Mouse (Mus musculus): ENCODE data around the gene Rev1. TPM values are rescaled to one million over a fixed set of nuclear protein-coding genes. Genes with fewer than 3 reads are reported as not detected.

The Rev1 gene
- polyA plus RNA-seq, 1 experiment = 41.6 TPM

GRCm38 (mm10) chr1:38140911-38141310, 11.3 kb upstream of the Rev1 start:
- Histone ChIP-seq H3K27ac (ENCODE audit: insufficient read depth, low read length) (no peak overlapping the region), H3K27me3 (ENCODE audit: control insufficient read depth, insufficient read depth, low read length) (no peaks in the 10 kb centered on the region), H3K4me1 (ENCODE audit: control insufficient read depth, insufficient read depth, low read length) (no peaks in the 10 kb centered on the region), H3K4me3 (replicated peaks; ENCODE audit: insufficient read depth, low read depth, low read length) (no peak overlapping the region)
- 76% methylated on average over 2 of the region's 2 CpGs for WGBS
- TF ChIP-seq CTCF (IDR thresholded peaks at IDR 0.05; ENCODE audit: borderline replicate concordance, insufficient read depth, low read depth, low read length) (no peak), POLR2A (IDR thresholded peaks at IDR 0.05; ENCODE audit: borderline replicate concordance, insufficient read depth, low read length) (no peak)
- no peak for DNase-seq

DNA sequence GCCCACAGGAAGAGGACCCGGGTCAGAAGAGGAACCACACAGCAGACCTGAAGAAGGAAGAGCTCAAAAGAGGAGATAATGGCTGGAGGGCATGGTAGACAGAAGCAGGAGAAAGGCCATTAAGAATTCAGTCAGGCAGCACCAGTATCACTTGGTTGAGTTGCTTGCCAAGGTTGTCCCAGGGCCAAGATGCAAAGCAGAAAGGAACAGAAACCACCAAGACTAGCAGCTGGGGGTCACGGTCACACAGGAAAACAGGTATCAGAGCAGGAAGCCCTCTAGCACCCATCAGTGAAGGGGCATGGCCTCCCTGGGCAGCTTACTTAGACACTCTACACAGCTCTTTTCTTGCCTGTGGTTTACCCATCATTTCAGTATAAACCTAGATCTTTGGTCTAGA, 9.8 kb upstream of the Rev1 start:
- H3K27ac ChIP-seq (ENCODE audit: insufficient read depth, low read length) = no peak overlapping the region
- no peak for DNase-seq
- no peak overlapping the region for H3K4me3 ChIP-seq (replicated peaks; ENCODE audit: insufficient read depth, low read depth, low read length)
- no peaks in the 10 kb centered on the region for H3K4me1 ChIP-seq (ENCODE audit: control insufficient read depth, insufficient read depth, low read length)
- no peaks in the 10 kb centered on the region for H3K27me3 ChIP-seq (ENCODE audit: control insufficient read depth, insufficient read depth, low read length)
- 60% methylated on average over 2 of the region's 2 CpGs for WGBS
- no peak for TF ChIP-seq CTCF (IDR thresholded peaks at IDR 0.05; ENCODE audit: borderline replicate concordance, insufficient read depth, low read depth, low read length)
- no peak for TF ChIP-seq POLR2A (IDR thresholded peaks at IDR 0.05; ENCODE audit: borderline replicate concordance, insufficient read depth, low read length)

DNA sequence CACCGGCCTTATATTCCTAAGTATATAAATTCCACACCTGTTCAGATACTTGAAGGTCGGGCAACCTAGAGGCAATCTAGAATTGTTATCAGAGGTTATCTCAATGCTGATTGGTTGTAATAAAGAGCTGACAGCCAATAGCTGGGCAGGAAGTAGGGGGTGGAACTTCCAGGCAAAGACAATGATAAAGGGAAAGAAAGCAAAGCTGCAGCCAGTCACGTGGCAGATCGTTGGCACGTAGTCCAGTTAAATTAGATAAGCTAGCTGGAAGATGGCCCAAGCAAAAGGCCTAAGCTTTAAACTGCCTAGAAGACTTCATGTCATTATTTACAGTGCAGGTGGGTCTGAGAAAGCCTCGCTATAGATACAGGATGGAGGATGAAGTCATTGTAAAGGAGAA, 3.3 kb upstream of the Rev1 start:
- DNase-seq = no peak
- Histone ChIP-seq H3K27ac (ENCODE audit: insufficient read depth, low read length) (no peak overlapping the region), H3K4me3 (replicated peaks; ENCODE audit: insufficient read depth, low read depth, low read length) (no peak overlapping the region), H3K4me1 (ENCODE audit: control insufficient read depth, insufficient read depth, low read length) (no peaks in the 10 kb centered on the region), H3K27me3 (ENCODE audit: control insufficient read depth, insufficient read depth, low read length) (no peaks in the 10 kb centered on the region)
- WGBS = 68% methylated on average over 6 of the region's 6 CpGs
- no peak for TF ChIP-seq CTCF (IDR thresholded peaks at IDR 0.05; ENCODE audit: borderline replicate concordance, insufficient read depth, low read depth, low read length)
- no peak for TF ChIP-seq POLR2A (IDR thresholded peaks at IDR 0.05; ENCODE audit: borderline replicate concordance, insufficient read depth, low read length)

- no peak for TF ChIP-seq POLR2A (IDR thresholded peaks at IDR 0.05; ENCODE audit: borderline replicate concordance, insufficient read depth, low read length)
- TF ChIP-seq CTCF (IDR thresholded peaks at IDR 0.05; ENCODE audit: borderline replicate concordance, insufficient read depth, low read depth, low read length) = no peak
- 58% methylated on average over 10 of the region's 10 CpGs for WGBS
- H3K4me3 ChIP-seq (replicated peaks; ENCODE audit: insufficient read depth, low read depth, low read length) = no peak overlapping the region
- no peaks in the 10 kb centered on the region; the same call in 1 of the 2 replicates for H3K4me1 ChIP-seq (ENCODE audit: control insufficient read depth, insufficient read depth, low read length)
- no peak overlapping the region for H3K27ac ChIP-seq (ENCODE audit: insufficient read depth, low read length)
- DNase-seq = peak in 1 of 2 experiments; percentile 12
- H3K27me3 ChIP-seq (ENCODE audit: control insufficient read depth, insufficient read depth, low read length) = no peaks in the 10 kb centered on the region
These were observed 1.3 kb upstream of the Rev1 start for GRCm38 (mm10) chr1:38130715-38131483.

GRCm38 (mm10) chr1:38128919-38129436, 623 bp downstream of the Rev1 start:
- Histone ChIP-seq H3K27me3 (ENCODE audit: control insufficient read depth, insufficient read depth, low read length) (no peaks in the 10 kb centered on the region), H3K4me3 (replicated peaks; ENCODE audit: insufficient read depth, low read depth, low read length) (peak overlapping the region; percentile 80), H3K4me1 (ENCODE audit: control insufficient read depth, insufficient read depth, low read length) (no peaks in the 10 kb centered on the region; the same call in 1 of the 2 replicates), H3K27ac (ENCODE audit: insufficient read depth, low read length) (peak overlapping the region; percentile 88)
- TF ChIP-seq POLR2A (IDR thresholded peaks at IDR 0.05; ENCODE audit: borderline replicate concordance, insufficient read depth, low read length) = no peak
- no peak for TF ChIP-seq CTCF (IDR thresholded peaks at IDR 0.05; ENCODE audit: borderline replicate concordance, insufficient read depth, low read depth, low read length)
- WGBS = 0% methylated on average over 51 of the region's 68 CpGs
- peak; percentile 77 to 78 for DNase-seq

DNA sequence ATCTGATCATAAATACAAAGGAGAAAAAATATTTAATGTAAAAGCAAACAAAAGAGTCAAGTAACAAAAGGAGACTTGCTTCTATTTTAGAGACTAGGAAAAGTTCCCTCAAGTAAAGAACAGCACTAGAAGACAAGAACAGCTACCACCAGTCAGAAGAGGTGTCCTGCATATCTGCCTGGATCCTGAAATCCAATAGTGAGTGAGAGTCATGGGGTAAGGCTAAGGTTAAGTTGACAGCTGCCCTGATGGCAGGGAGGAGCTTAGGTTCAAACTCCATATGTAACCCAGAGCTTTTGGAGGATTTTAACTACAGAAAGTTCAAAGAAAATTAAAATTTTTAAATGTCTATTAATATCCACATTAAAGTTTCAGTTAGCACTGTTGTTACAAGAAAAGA, 2.6 kb downstream of the Rev1 start:
- H3K27me3 ChIP-seq (ENCODE audit: control insufficient read depth, insufficient read depth, low read length) = no peaks in the 10 kb centered on the region
- TF ChIP-seq POLR2A (IDR thresholded peaks at IDR 0.05; ENCODE audit: borderline replicate concordance, insufficient read depth, low read length) (no peak), CTCF (IDR thresholded peaks at IDR 0.05; ENCODE audit: borderline replicate concordance, insufficient read depth, low read depth, low read length) (no peak)

DNA sequence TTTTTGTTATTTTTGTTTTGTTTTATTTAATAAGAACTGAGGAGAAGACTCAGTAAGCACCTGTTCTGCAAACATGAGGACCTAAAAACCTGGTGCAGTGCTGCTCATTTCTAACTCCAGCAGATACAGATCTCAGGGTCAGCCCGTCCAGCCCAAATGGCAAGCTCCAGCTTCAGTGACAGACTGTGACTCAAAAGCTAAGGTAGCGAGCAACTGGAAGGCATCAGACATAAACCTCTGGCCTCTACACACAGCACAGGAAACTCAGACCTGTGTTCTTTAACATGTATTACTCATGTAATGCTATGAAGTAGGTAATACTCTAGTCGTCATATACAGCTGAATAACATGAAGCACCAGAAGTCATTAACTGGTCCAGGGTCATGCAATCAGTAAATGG, 3.2 kb downstream of the Rev1 start:
- WGBS = 54% methylated on average over 3 of the region's 3 CpGs
- TF ChIP-seq POLR2A (IDR thresholded peaks at IDR 0.05; ENCODE audit: borderline replicate concordance, insufficient read depth, low read length) (no peak), CTCF (IDR thresholded peaks at IDR 0.05; ENCODE audit: borderline replicate concordance, insufficient read depth, low read depth, low read length) (no peak)
- no peak overlapping the region for H3K27ac ChIP-seq (ENCODE audit: insufficient read depth, low read length)

More for the DNA sequence above, 2.6 kb downstream of the Rev1 start:
- DNase-seq = no peak
- Histone ChIP-seq H3K4me3 (replicated peaks; ENCODE audit: insufficient read depth, low read depth, low read length) (no peak overlapping the region), H3K4me1 (ENCODE audit: control insufficient read depth, insufficient read depth, low read length) (no peaks in the 10 kb centered on the region; the same call in 1 of the 2 replicates), H3K27ac (ENCODE audit: insufficient read depth, low read length) (no peak overlapping the region)

GRCm38 (mm10) chr1:38124261-38124660, 5.3 kb downstream of the Rev1 start:
- DNase-seq = no peak
- H3K4me1 ChIP-seq (ENCODE audit: control insufficient read depth, insufficient read depth, low read length) = no peaks in the 10 kb centered on the region; the same call in none of the 2 replicates
- H3K27me3 ChIP-seq (ENCODE audit: control insufficient read depth, insufficient read depth, low read length) = no peaks in the 10 kb centered on the region
- no peak overlapping the region for H3K27ac ChIP-seq (ENCODE audit: insufficient read depth, low read length)
- H3K4me3 ChIP-seq (replicated peaks; ENCODE audit: insufficient read depth, low read depth, low read length) = no peak overlapping the region
- TF ChIP-seq POLR2A (IDR thresholded peaks at IDR 0.05; ENCODE audit: borderline replicate concordance, insufficient read depth, low read length) (no peak), CTCF (IDR thresholded peaks at IDR 0.05; ENCODE audit: borderline replicate concordance, insufficient read depth, low read depth, low read length) (no peak)

More for the DNA sequence above, 3.2 kb downstream of the Rev1 start:
- H3K4me1 ChIP-seq (ENCODE audit: control insufficient read depth, insufficient read depth, low read length) = no peaks in the 10 kb centered on the region; the same call in none of the 2 replicates
- no peaks in the 10 kb centered on the region for H3K27me3 ChIP-seq (ENCODE audit: control insufficient read depth, insufficient read depth, low read length)
- DNase-seq = no peak
- H3K4me3 ChIP-seq (replicated peaks; ENCODE audit: insufficient read depth, low read depth, low read length) = no peak overlapping the region
